Mouse (Mus musculus) MEL (cell line): ENCODE data around the gene Txnrd2.

Experiments used
- HCFC1 ChIP-seq: IDR thresholded peaks from 2 replicates; pipeline ENCODE4 v1.6.1; 2012; ENCODE audit warnings: low read depth, mild to moderate bottlenecking, inconsistent platforms, low read length, improper control_type of control experiment, moderate library complexity
- JUND ChIP-seq: IDR thresholded peaks from 2 replicates; pipeline ENCODE4 v1.6.1; 2011; ENCODE audit warnings: low read depth, mild to moderate bottlenecking, improper control_type of control experiment, low read length
- MYC ChIP-seq: IDR thresholded peaks from 2 replicates; pipeline ENCODE4 v1.6.1; 2011; ENCODE audit warnings: low read depth, mild to moderate bottlenecking, low read length, improper control_type of control experiment, moderate library complexity
- NELFE ChIP-seq: IDR thresholded peaks from 2 replicates; pipeline ENCODE4 v1.6.1; 2011; ENCODE audit warnings: low read depth, low read length, improper control_type of control experiment
- NRF1 ChIP-seq: IDR thresholded peaks from 2 replicates; pipeline ENCODE4 v1.6.1; 2014; ENCODE audit warnings: low read depth, mild to moderate bottlenecking, inconsistent platforms, low read length, improper control_type of control experiment, moderate library complexity; ENCODE audit not compliant: poor library complexity, insufficient read depth, severe bottlenecking

DNA sequence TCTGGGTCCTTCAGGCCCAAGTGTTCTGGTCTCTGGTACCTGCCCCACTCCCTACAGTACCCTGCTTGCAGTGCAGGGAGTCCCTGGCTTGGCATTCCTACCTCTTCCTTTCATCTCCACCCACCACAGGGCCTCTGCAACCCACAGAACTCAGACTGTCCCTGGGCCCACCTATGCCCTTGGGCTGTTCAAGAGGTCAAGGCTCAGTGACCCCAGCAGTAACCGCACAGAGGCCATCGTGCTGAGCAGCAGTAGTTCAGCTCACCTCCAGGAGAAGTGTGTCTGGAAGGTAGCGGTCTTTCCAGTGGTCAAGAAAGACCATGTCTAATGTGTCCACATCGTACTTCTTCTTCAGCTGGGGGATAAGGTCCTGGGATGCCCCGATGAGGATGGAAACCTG lies 15.8 kb upstream of the Txnrd2 start:
- TF ChIP-seq NRF1 (no peak), MYC (no peak), NELFE (no peak), HCFC1 (no peak), JUND (no peak)
